Mouse (Mus musculus): ENCODE data around the gene 1110002E22Rik. TPM values are rescaled to one million over a fixed set of nuclear protein-coding genes. Genes with fewer than 3 reads are reported as not detected.
A peak's percentile ranks its signal among the peaks of the same experiment; 100 is the strongest.

Gene 1110002E22Rik
- polyA plus RNA-seq, 1 experiment from 2014 or later, result 6.3 TPM

DNA sequence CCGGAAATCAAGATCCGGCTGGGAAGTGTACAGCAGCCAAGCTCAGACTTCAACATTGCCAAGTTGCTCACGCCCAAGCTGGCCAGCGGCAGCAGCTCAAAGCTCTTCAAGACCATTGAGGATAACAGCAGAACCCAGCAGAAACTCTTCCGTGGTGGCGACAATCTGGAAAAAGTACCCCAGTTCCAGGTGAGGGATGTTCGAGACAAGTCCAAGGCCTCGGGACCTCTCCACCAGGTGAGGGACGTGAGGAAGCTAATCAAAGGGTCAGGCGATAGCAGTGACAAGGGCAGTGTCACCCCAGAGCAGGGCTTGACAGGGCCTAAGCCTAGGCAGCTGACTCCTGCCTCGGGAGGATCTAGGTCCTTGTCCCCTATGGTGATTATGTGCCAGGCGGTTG is 3.3 kb downstream of the 1110002E22Rik start:
- no peak overlapping the region for H3K4me3 ChIP-seq (ENCODE audit: low read depth, low read length)
- H3K9ac ChIP-seq (ENCODE audit: low read depth, low read length), result no peak overlapping the region
- H3K27me3 ChIP-seq (ENCODE audit: control insufficient read depth, insufficient read depth, low read length), result no peaks in the 10 kb centered on the region
- H3K27ac ChIP-seq (ENCODE audit: low read depth, low read length), result no peak overlapping the region
- no peaks in the 10 kb centered on the region for H3K9me3 ChIP-seq (replicated peaks; ENCODE audit: control insufficient read depth, low read length)
- H3K36me3 ChIP-seq (ENCODE audit: control insufficient read depth, insufficient read depth, low read length), result no peaks in the 10 kb centered on the region
- H3K4me2 ChIP-seq, result peak overlapping the region; percentile 67
- H3K4me1 ChIP-seq (ENCODE audit: control insufficient read depth, insufficient read depth, low read length), result peaks cover 47% of the 10 kb centered on the region
- WGBS (ENCODE audit: insufficient replicate concordance), result 88% methylated on average over 12 of the region's 12 CpGs
- no peak for ATAC-seq (replicated peaks; ENCODE audit: insufficient number of reproducible peaks, low FRiP score, low TSS enrichment)

DNA sequence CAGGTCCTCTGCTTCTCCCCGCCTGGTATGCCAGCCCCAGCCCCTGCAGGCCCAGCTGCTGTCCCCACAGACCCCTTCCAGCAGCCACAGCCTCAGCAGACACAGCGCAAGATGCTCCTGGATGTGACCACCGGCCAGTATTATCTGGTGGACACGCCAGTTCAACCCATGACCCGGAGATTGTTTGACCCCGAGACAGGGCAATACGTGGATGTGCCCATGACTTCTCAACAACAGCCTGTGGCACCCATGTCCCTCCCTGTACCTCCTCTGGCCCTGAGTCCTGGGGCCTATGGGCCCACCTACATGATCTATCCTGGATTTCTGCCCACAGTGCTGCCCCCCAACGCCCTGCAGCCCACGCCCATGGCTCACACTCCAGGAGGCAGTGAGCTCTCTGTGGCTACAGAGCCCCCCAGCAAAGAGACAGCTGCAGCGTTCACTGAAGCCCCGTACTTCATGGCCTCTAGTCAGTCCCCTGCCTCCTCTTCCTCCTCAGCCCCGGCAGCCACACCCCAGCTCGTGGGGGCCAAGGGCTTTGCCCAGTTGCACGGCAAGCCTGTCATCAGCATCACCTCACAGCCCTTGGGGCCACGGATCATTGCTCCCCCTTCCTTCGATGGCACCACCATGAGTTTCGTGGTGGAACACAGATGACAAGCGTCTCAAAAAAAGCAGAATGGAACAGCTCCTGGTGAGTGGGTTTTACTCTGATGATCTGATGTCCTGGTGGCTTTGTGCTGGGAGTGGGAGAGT is 5.1 kb downstream of the 1110002E22Rik start:
- no peak for ATAC-seq (replicated peaks; ENCODE audit: insufficient number of reproducible peaks, low FRiP score, low TSS enrichment)
- Histone ChIP-seq H3K36me3 (ENCODE audit: control insufficient read depth, insufficient read depth, low read length) (no peaks in the 10 kb centered on the region), H3K9me3 (replicated peaks; ENCODE audit: control insufficient read depth, low read length) (no peaks in the 10 kb centered on the region), H3K27ac (ENCODE audit: low read depth, low read length) (peak overlapping the region; percentile 55), H3K4me3 (ENCODE audit: low read depth, low read length) (peak overlapping the region; percentile 37), H3K27me3 (ENCODE audit: control insufficient read depth, insufficient read depth, low read length) (no peaks in the 10 kb centered on the region), H3K9ac (ENCODE audit: low read depth, low read length) (peak overlapping the region; percentile 61), H3K4me2 (peak overlapping the region; percentile 67), H3K4me1 (ENCODE audit: control insufficient read depth, insufficient read depth, low read length) (peaks cover 36% of the 10 kb centered on the region)
- 57% methylated on average over 18 of the region's 18 CpGs for WGBS (ENCODE audit: insufficient replicate concordance)

DNA sequence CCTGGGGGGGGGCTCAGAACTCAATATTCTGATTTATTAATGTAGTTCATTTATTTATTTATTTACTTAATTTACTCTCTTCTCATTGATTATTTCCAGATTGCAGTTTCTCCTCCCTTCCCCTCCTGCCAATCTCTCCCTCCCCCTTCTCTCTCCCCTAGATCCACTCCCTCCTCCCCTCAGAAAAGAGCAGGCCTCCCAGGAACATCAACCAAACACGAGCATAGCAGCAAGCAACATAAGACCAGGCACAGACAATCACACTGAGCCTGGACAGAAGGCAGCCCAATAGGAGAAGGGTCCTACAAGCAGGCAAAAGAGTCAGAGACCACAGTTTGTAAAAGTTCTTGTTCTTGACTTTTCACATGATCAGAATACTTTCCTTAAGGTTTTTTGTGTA is 6.2 kb downstream of the 1110002E22Rik start:
- Histone ChIP-seq H3K36me3 (ENCODE audit: control insufficient read depth, insufficient read depth, low read length) (no peaks in the 10 kb centered on the region), H3K4me1 (ENCODE audit: control insufficient read depth, insufficient read depth, low read length) (peaks cover 28% of the 10 kb centered on the region), H3K4me2 (peak overlapping the region; percentile 67), H3K27ac (ENCODE audit: low read depth, low read length) (peak overlapping the region; percentile 29; the same call in 1 of the 2 replicates), H3K4me3 (ENCODE audit: low read depth, low read length) (peak overlapping the region; percentile 37), H3K9me3 (replicated peaks; ENCODE audit: control insufficient read depth, low read length) (no peaks in the 10 kb centered on the region), H3K9ac (ENCODE audit: low read depth, low read length) (peak overlapping the region; percentile 46; the same call in 1 of the 2 replicates), H3K27me3 (ENCODE audit: control insufficient read depth, insufficient read depth, low read length) (no peaks in the 10 kb centered on the region)
- WGBS (ENCODE audit: insufficient replicate concordance), result 12% methylated on average over 1 of the region's 1 CpGs
- ATAC-seq (replicated peaks; ENCODE audit: insufficient number of reproducible peaks, low FRiP score, low TSS enrichment), result no peak

DNA sequence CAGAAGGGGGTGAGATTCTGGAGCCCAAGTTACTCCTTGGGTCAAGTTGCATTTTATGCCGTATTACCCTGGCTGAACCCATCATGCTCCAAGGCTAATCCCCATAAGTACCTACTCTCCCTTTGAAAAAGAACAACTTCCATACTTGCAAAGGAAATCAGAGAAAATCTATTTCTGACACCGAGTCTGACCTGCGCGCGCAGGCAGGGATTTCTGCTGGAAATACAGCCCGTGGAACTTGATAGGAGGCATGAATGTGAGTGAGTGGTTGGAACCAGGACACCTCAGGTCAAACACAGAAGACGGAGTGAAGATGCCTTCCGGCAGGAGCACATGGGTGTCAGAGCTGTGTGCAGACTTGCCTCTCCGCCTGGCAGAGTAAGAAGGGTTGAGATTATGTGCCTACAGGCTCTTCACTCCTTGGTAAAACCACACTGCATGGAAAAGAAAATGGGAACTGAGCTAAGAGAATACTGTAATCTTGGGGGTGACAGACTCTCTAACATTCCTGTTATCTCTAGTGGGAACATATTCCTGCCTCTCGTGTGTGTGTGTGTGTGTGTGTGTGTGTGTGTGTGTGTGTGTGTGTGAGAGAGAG is 6.7 kb downstream of the 1110002E22Rik start:
- peak overlapping the region; percentile 37 for H3K4me3 ChIP-seq (ENCODE audit: low read depth, low read length)
- 65% methylated on average over 10 of the region's 10 CpGs for WGBS (ENCODE audit: insufficient replicate concordance)
- peak overlapping the region; percentile 46 for H3K9ac ChIP-seq (ENCODE audit: low read depth, low read length)
- no peaks in the 10 kb centered on the region for H3K27me3 ChIP-seq (ENCODE audit: control insufficient read depth, insufficient read depth, low read length)
- H3K9me3 ChIP-seq (replicated peaks; ENCODE audit: control insufficient read depth, low read length), result no peaks in the 10 kb centered on the region
- peak overlapping the region; percentile 67 for H3K4me2 ChIP-seq
- ATAC-seq (replicated peaks; ENCODE audit: insufficient number of reproducible peaks, low FRiP score, low TSS enrichment), result no peak
- no peaks in the 10 kb centered on the region for H3K36me3 ChIP-seq (ENCODE audit: control insufficient read depth, insufficient read depth, low read length)
- H3K27ac ChIP-seq (ENCODE audit: low read depth, low read length), result peak overlapping the region; percentile 29; the same call in 1 of the 2 replicates
- peaks cover 26% of the 10 kb centered on the region for H3K4me1 ChIP-seq (ENCODE audit: control insufficient read depth, insufficient read depth, low read length)

DNA sequence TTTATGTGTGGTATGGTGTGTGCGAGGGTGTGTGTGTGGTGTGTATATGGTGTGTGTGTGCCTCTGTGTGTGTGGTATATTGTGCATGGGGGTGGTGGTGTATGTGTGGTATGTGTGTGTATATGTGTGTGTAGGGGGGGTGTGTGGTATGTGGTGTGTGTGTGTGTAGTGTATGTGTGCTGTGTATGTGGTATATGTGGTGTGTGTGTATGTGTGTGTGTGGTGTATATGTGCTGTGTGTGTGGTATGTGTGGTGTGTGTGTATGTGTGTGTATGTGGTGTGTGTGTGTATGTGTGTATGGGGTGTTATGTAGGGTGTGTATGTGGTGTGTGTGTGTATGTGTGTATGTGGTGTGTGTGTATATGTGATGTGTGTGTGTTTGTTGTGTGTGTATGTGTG is 9.4 kb downstream of the 1110002E22Rik start:
- Histone ChIP-seq H3K9me3 (replicated peaks; ENCODE audit: control insufficient read depth, low read length) (no peaks in the 10 kb centered on the region), H3K36me3 (ENCODE audit: control insufficient read depth, insufficient read depth, low read length) (no peaks in the 10 kb centered on the region), H3K4me3 (ENCODE audit: low read depth, low read length) (no peak overlapping the region), H3K4me2 (no peak overlapping the region), H3K9ac (ENCODE audit: low read depth, low read length) (no peak overlapping the region), H3K27me3 (ENCODE audit: control insufficient read depth, insufficient read depth, low read length) (no peaks in the 10 kb centered on the region), H3K27ac (ENCODE audit: low read depth, low read length) (no peak overlapping the region), H3K4me1 (ENCODE audit: control insufficient read depth, insufficient read depth, low read length) (peaks cover 19% of the 10 kb centered on the region)
- no peak for ATAC-seq (replicated peaks; ENCODE audit: insufficient number of reproducible peaks, low FRiP score, low TSS enrichment)
- 91% methylated on average over 1 of the region's 1 CpGs for WGBS (ENCODE audit: insufficient replicate concordance)

DNA sequence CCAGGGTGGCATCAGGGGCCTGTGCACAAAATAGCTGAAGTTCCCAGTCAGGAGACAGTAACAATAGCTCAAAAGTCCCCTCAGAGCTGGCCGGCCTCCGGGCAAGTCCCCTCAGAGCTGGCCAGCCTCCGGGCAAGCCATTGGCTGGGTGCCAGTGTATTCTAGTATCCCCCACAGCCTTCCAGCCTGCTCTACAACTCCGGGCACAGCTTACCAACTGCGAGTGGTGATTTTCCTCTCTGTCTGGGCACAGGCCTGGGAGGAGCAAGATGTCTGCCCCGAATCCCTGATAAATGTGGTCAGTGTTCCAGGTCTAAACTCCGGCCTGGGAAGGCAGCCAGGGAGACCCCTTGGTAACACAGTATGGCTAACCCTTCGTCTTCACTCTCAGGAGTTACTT is 10.4 kb downstream of the 1110002E22Rik start:
- Histone ChIP-seq H3K27me3 (ENCODE audit: control insufficient read depth, insufficient read depth, low read length) (no peaks in the 10 kb centered on the region), H3K4me2 (peak overlapping the region; percentile 18; the same call in 1 of the 2 replicates), H3K4me3 (ENCODE audit: low read depth, low read length) (no peak overlapping the region), H3K4me1 (ENCODE audit: control insufficient read depth, insufficient read depth, low read length) (peaks cover 11% of the 10 kb centered on the region), H3K9ac (ENCODE audit: low read depth, low read length) (no peak overlapping the region), H3K9me3 (replicated peaks; ENCODE audit: control insufficient read depth, low read length) (no peaks in the 10 kb centered on the region), H3K27ac (ENCODE audit: low read depth, low read length) (no peak overlapping the region), H3K36me3 (ENCODE audit: control insufficient read depth, insufficient read depth, low read length) (no peaks in the 10 kb centered on the region)
- ATAC-seq (replicated peaks; ENCODE audit: insufficient number of reproducible peaks, low FRiP score, low TSS enrichment), result no peak
- WGBS (ENCODE audit: insufficient replicate concordance), result 62% methylated on average over 8 of the region's 8 CpGs

DNA sequence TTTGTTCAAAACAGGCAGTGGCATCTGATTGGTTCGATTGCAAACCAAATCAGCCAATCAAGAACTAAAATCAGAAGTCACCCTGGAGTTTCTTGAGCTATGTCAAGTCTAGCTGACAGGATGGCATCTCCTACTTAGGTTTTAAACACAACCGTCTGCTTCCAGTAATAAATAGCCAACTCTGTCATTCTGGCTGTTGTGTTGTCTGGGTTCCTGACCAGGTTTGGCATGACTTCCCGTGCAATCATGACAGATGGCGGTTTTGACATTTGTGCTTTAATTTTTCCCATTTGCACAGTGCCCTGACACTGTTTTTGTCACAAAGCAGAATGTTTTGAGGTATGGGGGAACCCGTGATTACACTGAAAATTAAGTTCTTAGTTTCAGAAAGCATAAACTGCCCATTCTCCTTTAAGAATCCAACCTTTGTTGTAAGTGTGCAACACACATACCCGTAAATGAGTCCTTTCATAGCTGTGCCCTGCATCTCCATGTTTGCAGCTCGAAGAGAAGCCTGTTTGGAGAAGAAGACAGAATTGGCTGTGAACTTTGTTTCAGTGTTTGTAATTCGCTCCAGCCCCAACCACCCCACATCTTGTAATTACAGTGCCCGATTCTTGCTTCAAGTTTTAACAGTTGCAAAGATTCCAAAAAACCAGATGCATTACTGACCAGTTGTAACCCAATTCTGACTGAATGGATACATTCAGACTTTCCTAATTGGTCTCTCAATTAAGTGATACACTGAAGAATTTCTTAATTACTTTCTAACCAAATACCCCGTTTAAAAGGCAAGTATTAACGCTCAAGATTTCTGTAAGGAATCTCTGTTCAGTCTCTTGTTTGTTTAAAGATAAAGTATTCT is 12.9 kb downstream of the 1110002E22Rik start:
- no peak overlapping the region for H3K27ac ChIP-seq (ENCODE audit: low read depth, low read length)
- ATAC-seq (replicated peaks; ENCODE audit: insufficient number of reproducible peaks, low FRiP score, low TSS enrichment), result no peak

DNA sequence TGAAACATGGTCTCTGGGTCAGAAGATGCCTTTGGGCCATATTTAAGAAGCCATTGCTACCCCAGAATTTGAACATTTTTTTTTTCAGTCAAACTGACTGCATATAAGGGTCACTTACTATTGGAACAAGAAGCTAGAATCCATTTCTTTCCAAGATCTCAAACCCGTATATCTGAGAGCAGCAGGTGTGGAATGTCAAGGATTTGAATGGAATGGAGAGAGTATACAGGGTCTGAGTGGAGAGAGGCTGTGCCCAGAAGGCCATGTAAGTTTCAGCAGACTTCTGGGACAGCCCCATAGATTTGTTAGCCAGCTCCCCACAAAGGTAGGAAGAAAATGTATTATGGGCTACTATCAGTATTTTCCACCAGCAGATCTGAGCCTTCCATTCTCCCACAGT is 13.8 kb downstream of the 1110002E22Rik start:
- no peaks in the 10 kb centered on the region for H3K9me3 ChIP-seq (replicated peaks; ENCODE audit: control insufficient read depth, low read length)
- 41% methylated on average over 1 of the region's 1 CpGs for WGBS (ENCODE audit: insufficient replicate concordance)
- H3K9ac ChIP-seq (ENCODE audit: low read depth, low read length), result no peak overlapping the region
- no peaks in the 10 kb centered on the region for H3K27me3 ChIP-seq (ENCODE audit: control insufficient read depth, insufficient read depth, low read length)
- no peak for ATAC-seq (replicated peaks; ENCODE audit: insufficient number of reproducible peaks, low FRiP score, low TSS enrichment)
- H3K4me1 ChIP-seq (ENCODE audit: control insufficient read depth, insufficient read depth, low read length), result peaks cover 5% of the 10 kb centered on the region
- no peak overlapping the region for H3K4me2 ChIP-seq
- H3K36me3 ChIP-seq (ENCODE audit: control insufficient read depth, insufficient read depth, low read length), result no peaks in the 10 kb centered on the region
- H3K4me3 ChIP-seq (ENCODE audit: low read depth, low read length), result no peak overlapping the region
- H3K27ac ChIP-seq (ENCODE audit: low read depth, low read length), result no peak overlapping the region

More for the DNA sequence above, 12.9 kb downstream of the 1110002E22Rik start:
- Histone ChIP-seq H3K4me2 (no peak overlapping the region), H3K27me3 (ENCODE audit: control insufficient read depth, insufficient read depth, low read length) (no peaks in the 10 kb centered on the region), H3K9me3 (replicated peaks; ENCODE audit: control insufficient read depth, low read length) (no peaks in the 10 kb centered on the region), H3K4me3 (ENCODE audit: low read depth, low read length) (no peak overlapping the region), H3K9ac (ENCODE audit: low read depth, low read length) (no peak overlapping the region), H3K36me3 (ENCODE audit: control insufficient read depth, insufficient read depth, low read length) (no peaks in the 10 kb centered on the region), H3K4me1 (ENCODE audit: control insufficient read depth, insufficient read depth, low read length) (0 out of 2 replicates have a peak, but pooled peaks cover 2% of the 10 kb centered on the region)
- 78% methylated on average over 11 of the region's 11 CpGs for WGBS (ENCODE audit: insufficient replicate concordance)
